Mouse (Mus musculus): Measurements from ENCODE around the gene Stx1a. TPM values are rescaled to one million over a fixed set of nuclear protein-coding genes. Genes with fewer than 3 reads are reported as not detected.

Stx1a gene
- polyA plus RNA-seq, 1 experiment = 5.3 TPM

DNA sequence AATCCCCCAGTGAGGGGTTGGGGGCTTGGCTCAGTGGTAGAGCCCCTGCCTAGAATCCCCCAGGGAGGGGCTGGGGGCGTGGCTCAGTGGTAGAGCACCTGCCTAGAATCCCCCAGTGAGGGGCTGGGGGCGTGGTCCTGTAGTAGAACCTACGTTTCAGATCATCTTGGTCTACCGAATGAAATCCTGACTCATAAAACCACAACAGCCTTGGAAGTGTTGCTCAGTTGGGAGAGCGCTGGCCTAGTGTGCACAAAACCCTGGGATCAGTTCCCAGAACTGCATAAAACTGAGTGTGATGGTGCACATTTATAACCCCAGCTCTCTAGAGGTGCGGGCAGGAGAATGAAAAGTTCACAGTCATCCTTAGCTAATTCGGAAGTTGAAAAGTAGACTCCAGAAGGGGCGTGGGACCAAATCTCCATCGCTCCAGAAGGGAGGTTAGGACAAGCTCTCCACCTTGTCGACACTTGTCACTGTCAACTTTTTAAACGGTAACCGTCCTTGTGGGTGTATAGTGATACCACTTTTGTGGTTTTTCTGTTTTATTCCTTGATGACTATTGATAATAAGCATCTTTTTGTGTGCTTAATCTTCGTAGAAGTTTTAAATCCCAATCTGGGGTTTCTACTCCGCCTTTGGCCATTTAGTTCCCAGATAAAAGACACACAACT is 46.6 kb upstream of the Stx1a start:
- Histone ChIP-seq H3K4me3 (ENCODE audit: insufficient read depth, poor library complexity, severe bottlenecking) (no peak overlapping the region), H3K79me2 (ENCODE audit: control insufficient read depth, insufficient read depth) (no peaks in the 10 kb centered on the region), H3K36me3 (ENCODE audit: control insufficient read depth, insufficient read depth) (no peaks in the 10 kb centered on the region), H3K79me3 (ENCODE audit: low read depth) (no peaks in the 10 kb centered on the region), H3ac (ENCODE audit: control insufficient read depth, insufficient read length, low read depth) (no peak overlapping the region), H3K27me3 (ENCODE audit: control insufficient read depth, insufficient read depth, insufficient read length) (no peaks in the 10 kb centered on the region)
- TF ChIP-seq CEBPB (IDR thresholded peaks at IDR 0.05; ENCODE audit: low read depth) (no peak), USF1 (IDR thresholded peaks at IDR 0.05; ENCODE audit: low read depth) (no peak), MAX (IDR thresholded peaks at IDR 0.05) (no peak), CTCF (IDR thresholded peaks at IDR 0.05; ENCODE audit: control insufficient read depth, insufficient read depth, insufficient read length) (no peak), MYOD1 (IDR thresholded peaks at IDR 0.05; ENCODE audit: control insufficient read depth, insufficient read length, low read depth) (no peak), FOSL1 (IDR thresholded peaks at IDR 0.05; ENCODE audit: insufficient read depth, low read length, poor library complexity, severe bottlenecking) (no peak)

DNA sequence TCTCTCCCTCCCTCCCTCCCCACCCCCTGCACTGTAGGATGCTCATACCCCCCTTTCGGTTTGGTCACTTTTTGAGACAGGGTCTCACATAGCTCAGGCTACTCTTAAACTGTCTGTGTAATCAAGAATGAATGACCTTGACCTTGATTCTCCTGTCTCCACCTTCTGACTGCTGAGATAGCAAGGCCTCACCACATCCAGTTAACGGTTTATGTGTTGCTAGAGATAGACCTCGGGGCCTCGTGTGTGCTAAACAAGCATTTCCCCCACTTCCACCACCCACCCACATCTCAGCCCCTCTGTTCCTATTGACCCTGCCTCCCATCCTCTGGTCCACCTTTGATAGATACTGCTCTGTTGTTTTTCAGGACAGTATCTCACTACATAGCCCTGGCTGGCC is 45.4 kb upstream of the Stx1a start:
- Histone ChIP-seq H3K79me3 (ENCODE audit: low read depth) (no peaks in the 10 kb centered on the region), H3K4me3 (ENCODE audit: insufficient read depth, poor library complexity, severe bottlenecking) (no peak overlapping the region), H3K27me3 (ENCODE audit: control insufficient read depth, insufficient read depth, insufficient read length) (no peaks in the 10 kb centered on the region), H3K36me3 (ENCODE audit: control insufficient read depth, insufficient read depth) (no peaks in the 10 kb centered on the region), H3K79me2 (ENCODE audit: control insufficient read depth, insufficient read depth) (no peaks in the 10 kb centered on the region), H3ac (ENCODE audit: control insufficient read depth, insufficient read length, low read depth) (no peak overlapping the region)
- TF ChIP-seq CTCF (IDR thresholded peaks at IDR 0.05; ENCODE audit: control insufficient read depth, insufficient read depth, insufficient read length) = no peak
- no peak for TF ChIP-seq MAX (IDR thresholded peaks at IDR 0.05)
- TF ChIP-seq FOSL1 (IDR thresholded peaks at IDR 0.05; ENCODE audit: insufficient read depth, low read length, poor library complexity, severe bottlenecking) = no peak
- TF ChIP-seq CEBPB (IDR thresholded peaks at IDR 0.05; ENCODE audit: low read depth) = no peak
- no peak for TF ChIP-seq USF1 (IDR thresholded peaks at IDR 0.05; ENCODE audit: low read depth)
- no peak for TF ChIP-seq MYOG (IDR thresholded peaks at IDR 0.05; ENCODE audit: control insufficient read depth, extremely low read depth, insufficient read length)
- TF ChIP-seq MYOD1 (IDR thresholded peaks at IDR 0.05; ENCODE audit: control insufficient read depth, insufficient read length, low read depth) = no peak

DNA sequence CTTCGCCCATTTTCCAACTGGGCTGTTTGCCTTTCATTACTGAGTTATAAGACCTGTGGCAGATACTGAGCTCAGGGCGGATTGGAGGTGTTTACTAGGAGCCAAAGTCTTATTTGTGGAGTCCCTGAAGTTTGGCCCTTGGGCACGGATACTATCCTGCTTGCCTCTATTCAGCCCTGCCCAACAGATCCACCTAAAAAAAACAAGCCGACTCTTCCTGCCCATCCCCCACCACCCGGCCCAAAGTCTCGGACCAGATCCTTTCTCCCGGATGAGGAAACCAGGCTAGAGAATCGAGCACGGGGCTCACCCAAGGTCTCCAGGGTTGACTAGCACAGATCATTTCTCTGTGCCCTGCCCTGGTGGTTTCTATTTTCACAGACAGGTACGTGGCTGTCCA is 42.1 kb upstream of the Stx1a start:
- Histone ChIP-seq H3K36me3 (ENCODE audit: control insufficient read depth, insufficient read depth) (no peaks in the 10 kb centered on the region), H3K27me3 (ENCODE audit: control insufficient read depth, insufficient read depth, insufficient read length) (peaks cover 6% of the 10 kb centered on the region)
- TF ChIP-seq MYOD1 (IDR thresholded peaks at IDR 0.05; ENCODE audit: control insufficient read depth, insufficient read length, low read depth) (no peak), MAX (IDR thresholded peaks at IDR 0.05) (no peak), MYOG (IDR thresholded peaks at IDR 0.05; ENCODE audit: control insufficient read depth, extremely low read depth, insufficient read length) (no peak), USF1 (IDR thresholded peaks at IDR 0.05; ENCODE audit: low read depth) (no peak), FOSL1 (IDR thresholded peaks at IDR 0.05; ENCODE audit: insufficient read depth, low read length, poor library complexity, severe bottlenecking) (no peak), CEBPB (IDR thresholded peaks at IDR 0.05; ENCODE audit: low read depth) (no peak), CTCF (IDR thresholded peaks at IDR 0.05; ENCODE audit: control insufficient read depth, insufficient read depth, insufficient read length) (no peak)

DNA sequence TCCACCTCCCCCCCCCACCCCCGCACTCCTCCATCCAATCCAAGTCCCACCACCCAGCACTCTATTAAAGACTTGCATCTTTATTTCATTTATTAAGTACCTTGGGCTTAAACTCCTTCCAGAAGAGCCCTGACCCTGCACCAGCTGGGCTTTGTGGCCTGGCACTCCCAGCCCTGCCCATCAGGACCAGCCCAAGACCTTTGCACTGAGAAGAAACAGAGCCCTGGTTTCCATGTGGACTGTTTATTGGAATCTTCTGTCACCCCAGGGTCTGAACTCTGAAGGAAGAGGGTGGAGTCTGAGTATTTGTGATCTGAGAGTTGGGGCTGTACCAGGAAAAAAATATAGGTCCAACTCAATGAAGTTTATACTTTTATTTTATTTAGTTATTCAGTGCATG is 40.2 kb upstream of the Stx1a start:
- TF ChIP-seq CTCF (IDR thresholded peaks at IDR 0.05; ENCODE audit: control insufficient read depth, insufficient read depth, insufficient read length) (no peak), MYOG (IDR thresholded peaks at IDR 0.05; ENCODE audit: control insufficient read depth, extremely low read depth, insufficient read length) (no peak), MAX (IDR thresholded peaks at IDR 0.05) (no peak), MYOD1 (IDR thresholded peaks at IDR 0.05; ENCODE audit: control insufficient read depth, insufficient read length, low read depth) (no peak), FOSL1 (IDR thresholded peaks at IDR 0.05; ENCODE audit: insufficient read depth, low read length, poor library complexity, severe bottlenecking) (no peak), CEBPB (IDR thresholded peaks at IDR 0.05; ENCODE audit: low read depth) (no peak), USF1 (IDR thresholded peaks at IDR 0.05; ENCODE audit: low read depth) (no peak)
- Histone ChIP-seq H3K79me3 (ENCODE audit: low read depth) (no peaks in the 10 kb centered on the region), H3K4me3 (ENCODE audit: insufficient read depth, poor library complexity, severe bottlenecking) (no peak overlapping the region), H3K27me3 (ENCODE audit: control insufficient read depth, insufficient read depth, insufficient read length) (peaks cover 26% of the 10 kb centered on the region), H3K36me3 (ENCODE audit: control insufficient read depth, insufficient read depth) (no peaks in the 10 kb centered on the region), H3ac (ENCODE audit: control insufficient read depth, insufficient read length, low read depth) (no peak overlapping the region), H3K79me2 (ENCODE audit: control insufficient read depth, insufficient read depth) (no peaks in the 10 kb centered on the region)

More for the DNA sequence above, 42.1 kb upstream of the Stx1a start:
- Histone ChIP-seq H3K79me2 (ENCODE audit: control insufficient read depth, insufficient read depth) (no peaks in the 10 kb centered on the region), H3ac (ENCODE audit: control insufficient read depth, insufficient read length, low read depth) (no peak overlapping the region), H3K79me3 (ENCODE audit: low read depth) (no peaks in the 10 kb centered on the region), H3K4me3 (ENCODE audit: insufficient read depth, poor library complexity, severe bottlenecking) (no peak overlapping the region)

DNA sequence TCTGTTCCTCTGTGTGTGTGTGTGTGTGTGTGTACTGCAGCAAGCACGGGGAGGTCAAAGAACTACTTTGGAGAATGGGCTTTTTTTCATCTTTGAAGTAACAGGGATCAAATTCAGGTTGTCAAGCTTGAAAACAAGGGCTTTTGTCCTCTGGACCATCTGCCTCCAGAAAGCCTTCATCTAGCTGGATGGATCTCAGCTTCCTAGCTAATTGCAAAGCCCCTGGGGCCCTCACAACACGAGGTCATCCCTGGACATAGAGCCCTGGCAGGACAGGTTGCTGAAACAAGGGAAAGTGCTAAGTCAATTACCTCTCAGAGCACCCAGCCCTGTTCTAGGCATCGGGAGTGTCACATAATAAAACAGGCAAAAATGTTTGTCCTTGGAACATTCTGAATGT is 39.5 kb upstream of the Stx1a start:
- TF ChIP-seq MYOD1 (IDR thresholded peaks at IDR 0.05; ENCODE audit: control insufficient read depth, insufficient read length, low read depth) (no peak), MAX (IDR thresholded peaks at IDR 0.05) (no peak)
- Histone ChIP-seq H3ac (ENCODE audit: control insufficient read depth, insufficient read length, low read depth) (no peak overlapping the region), H3K36me3 (ENCODE audit: control insufficient read depth, insufficient read depth) (no peaks in the 10 kb centered on the region), H3K27me3 (ENCODE audit: control insufficient read depth, insufficient read depth, insufficient read length) (peaks cover 26% of the 10 kb centered on the region), H3K4me3 (ENCODE audit: insufficient read depth, poor library complexity, severe bottlenecking) (no peak overlapping the region), H3K79me3 (ENCODE audit: low read depth) (no peaks in the 10 kb centered on the region), H3K79me2 (ENCODE audit: control insufficient read depth, insufficient read depth) (no peaks in the 10 kb centered on the region)
